Comparison of ENCODE assay signal across 8 mouse cellular contexts in genomic region chr13:60174953-60175352, GRCm38 (mm10). TPM values are rescaled to one million over a fixed set of nuclear protein-coding genes. Genes with fewer than 3 reads are reported as not detected.
DNase-seq lines count a peak whose midpoint lies in the region; TF ChIP-seq lines count a peak whose summit lies in the region.

No protein-coding gene starts in this region.

- peaks cover 27% of the 10 kb centered on the region for H3K27me3 ChIP-seq in forebrain, embryonic 10.5 days (ENCODE audit: poor library complexity, severe bottlenecking)
- no peaks in the 10 kb centered on the region for H3K27me3 ChIP-seq in limb, embryonic 10.5 days (ENCODE audit: low read depth, poor library complexity, severe bottlenecking)

- peaks cover 13% of the 10 kb centered on the region for H3K36me3 ChIP-seq in forebrain, embryonic 10.5 days (replicated peaks)
- peaks cover 12% of the 10 kb centered on the region for H3K36me3 ChIP-seq in limb, embryonic 10.5 days

- DNase-seq in layer of hippocampus, adult 2 months (ENCODE audit: low spot score in 2 of 2) = no peak
- DNase-seq in layer of hippocampus, adult 11-12 months (ENCODE audit: low spot score) = no peak
- DNase-seq in forebrain, embryonic 10.5 days (ENCODE audit: extremely low spot score, low spot score) = no peak
- DNase-seq in limb, embryonic 10.5 days (ENCODE audit: low spot score) = no peak
- DNase-seq in retina, embryonic 14.5 days (ENCODE audit: low spot score) = peak; percentile 45
- no peak for DNase-seq in left cerebral cortex, postnatal 25 days (ENCODE audit: low spot score in 2 of 2)
- DNase-seq in spleen, postnatal 36 days (ENCODE audit: low spot score in 2 of 2) = no peak
- no peak for DNase-seq in cerebellum, adult 9-10 months

- H3K27ac ChIP-seq in layer of hippocampus, adult 2 months = peak overlapping the region; percentile 78
- H3K27ac ChIP-seq in forebrain, embryonic 10.5 days = peak overlapping the region; percentile 99
- H3K27ac ChIP-seq in limb, embryonic 10.5 days = peak overlapping the region; percentile 100

- under 1% methylated on average over 7 of the region's 7 CpGs for WGBS in forebrain, embryonic 10.5 days
- under 1% methylated on average over 7 of the region's 7 CpGs for WGBS in limb, embryonic 10.5 days

- H3K9me3 ChIP-seq in forebrain, embryonic 10.5 days = no peaks in the 10 kb centered on the region
- H3K9me3 ChIP-seq in limb, embryonic 10.5 days (replicated peaks) = no peaks in the 10 kb centered on the region

- intact Hi-C loops in left cerebral cortex, postnatal 25 days (cut with DNase I) = loop anchor here (2.0 to 5.0 kb wide), 8 partner anchors 128 to 333 kb away; no protein-coding TSS in a partner anchor

- TF ChIP-seq CTCF in layer of hippocampus, adult 2 months (conservative IDR thresholded peaks at IDR 0.05) = peak; percentile 53

- H3K4me1 ChIP-seq in forebrain, embryonic 10.5 days = peaks cover 81% of the 10 kb centered on the region
- H3K4me1 ChIP-seq in limb, embryonic 10.5 days = peaks cover 57% of the 10 kb centered on the region

- peak overlapping the region; percentile 71 for H3K4me3 ChIP-seq in layer of hippocampus, adult 2 months
- H3K4me3 ChIP-seq in forebrain, embryonic 10.5 days = peak overlapping the region; percentile 98
- H3K4me3 ChIP-seq in limb, embryonic 10.5 days = peak overlapping the region; percentile 98

RNA-seq across cellular contexts. Expression of gene Gas1, which starts 2.2 kb away (rescaled TPM):
- 10 to 100 TPM in 1 of 2 experiments, 1 to 10 TPM in 1; 9.1 to 10.5 TPM for total RNA-seq in layer of hippocampus, adult 2 months (2021)
- polyA plus RNA-seq in forebrain, embryonic 10.5 days (2016; fragmentation: Nextera tagmentation; extraction: Ambion mirVana) = 72.6 and 72.7 TPM in 2 replicates
- polyA plus RNA-seq in limb, embryonic 10.5 days (2016; fragmentation: Nextera tagmentation; extraction: Ambion mirVana) = 143 and 161 TPM in 2 replicates
- 10 to 100 TPM in 1 of 2 experiments, 1 to 10 TPM in 1; 9.6 to 10.4 TPM for total RNA-seq in left cerebral cortex, postnatal 25 days (2021)
